Mouse (Mus musculus) intestine, embryonic 14.5 days (tissue): ENCODE measurements around the gene Lipa. TPM values are rescaled to one million over a fixed set of nuclear protein-coding genes. Genes with fewer than 3 reads are reported as not detected.
A peak's percentile ranks its signal among the peaks of the same experiment; 100 is the strongest.

Experiments
- ATAC-seq: fragments of 200-750 bp; cut with Nextera tagmentation; replicated peaks from 2 replicates; pipeline ENCODE4 v1.8.0; 2017; ENCODE audit warnings: low read depth, moderate number of reproducible peaks, moderate TSS enrichment, moderate library complexity; ENCODE audit not compliant: low FRiP score, low TSS enrichment
- DNase-seq: peaks from one replicate; pipeline ENCODE4 v3.0.0-alpha.2; 2018; ENCODE audit warnings: low spot score
- H3K27ac ChIP-seq: fragments of 300-500 bp; sonication (generic); 2 replicates; pipeline ENCODE4 v1.5.1; 2014; ENCODE audit warnings: low read depth, mild to moderate bottlenecking, control low read depth
- H3K27me3 ChIP-seq: fragments of 300-500 bp; sonication (generic); replicated peaks from 2 replicates; pipeline ENCODE4 v1.6.1; 2014; ENCODE audit warnings: low read length, control low read depth; ENCODE audit not compliant: control insufficient read depth, insufficient read depth
- H3K36me3 ChIP-seq: fragments of 300-500 bp; sonication (generic); 2 replicates; pipeline ENCODE4 v1.6.1; 2014; ENCODE audit warnings: low read length, control low read depth; ENCODE audit not compliant: control insufficient read depth, insufficient read depth
- H3K4me1 ChIP-seq: fragments of 300-500 bp; sonication (generic); replicated peaks from 2 replicates; pipeline ENCODE4 v1.6.1; 2014; ENCODE audit warnings: low read length, control low read depth, mixed read lengths; ENCODE audit not compliant: control insufficient read depth, insufficient read depth
- H3K4me2 ChIP-seq: fragments of 300-500 bp; sonication (generic); 2 replicates; pipeline ENCODE4 v1.6.1; 2014; ENCODE audit warnings: low read length
- H3K4me3 ChIP-seq: fragments of 300-500 bp; sonication (generic); 2 replicates; pipeline ENCODE4 v1.5.1; 2014; ENCODE audit warnings: low read depth, low read length, control low read depth, mixed read lengths
- H3K9ac ChIP-seq: fragments of 300-500 bp; sonication (generic); 2 replicates; pipeline ENCODE4 v1.6.1; 2014; ENCODE audit warnings: mild to moderate bottlenecking, low read length
- H3K9me3 ChIP-seq: fragments of 300-500 bp; sonication (generic); 2 replicates; pipeline ENCODE4 v1.6.1; 2016; ENCODE audit warnings: low read length, control low read depth; ENCODE audit not compliant: control insufficient read depth
- WGBS: fragments of 180-500 bp; shearing (Covaris S2); extraction: QIAGEN DNeasy Blood & Tissue Kit; methylation state at CpG from one replicate; pipeline ENCODE4 v1.1.7; 2014; 5-methylcytosine and 5-hydroxymethylcytosine counted together
- polyA plus RNA-seq: library from polyadenylated mRNA; unstranded; fragments of >200 nt; fragmentation: Nextera tagmentation; extraction: Ambion mirVana; gene quantifications from 2 replicates; pipeline ENCODE4 v1.2.1, GENCODE M21; 2014

Gene Lipa
- polyA plus RNA-seq, 1 experiment from 2014 or later: 28.2 TPM

GRCm38 (mm10) chr19:34518786-34519185 lies 8.5 kb downstream of the Lipa start:
- Histone ChIP-seq H3K36me3 (peaks cover 14% of the 10 kb centered on the region), H3K4me2 (no peak overlapping the region), H3K9ac (no peak overlapping the region), H3K4me1 (no peaks in the 10 kb centered on the region), H3K4me3 (no peak overlapping the region), H3K27me3 (no peaks in the 10 kb centered on the region), H3K27ac (no peak overlapping the region), H3K9me3 (no peaks in the 10 kb centered on the region)
- DNase-seq: no peak
- no peak for ATAC-seq
- WGBS: 43% methylated on average over 3 of the region's 3 CpGs

DNA sequence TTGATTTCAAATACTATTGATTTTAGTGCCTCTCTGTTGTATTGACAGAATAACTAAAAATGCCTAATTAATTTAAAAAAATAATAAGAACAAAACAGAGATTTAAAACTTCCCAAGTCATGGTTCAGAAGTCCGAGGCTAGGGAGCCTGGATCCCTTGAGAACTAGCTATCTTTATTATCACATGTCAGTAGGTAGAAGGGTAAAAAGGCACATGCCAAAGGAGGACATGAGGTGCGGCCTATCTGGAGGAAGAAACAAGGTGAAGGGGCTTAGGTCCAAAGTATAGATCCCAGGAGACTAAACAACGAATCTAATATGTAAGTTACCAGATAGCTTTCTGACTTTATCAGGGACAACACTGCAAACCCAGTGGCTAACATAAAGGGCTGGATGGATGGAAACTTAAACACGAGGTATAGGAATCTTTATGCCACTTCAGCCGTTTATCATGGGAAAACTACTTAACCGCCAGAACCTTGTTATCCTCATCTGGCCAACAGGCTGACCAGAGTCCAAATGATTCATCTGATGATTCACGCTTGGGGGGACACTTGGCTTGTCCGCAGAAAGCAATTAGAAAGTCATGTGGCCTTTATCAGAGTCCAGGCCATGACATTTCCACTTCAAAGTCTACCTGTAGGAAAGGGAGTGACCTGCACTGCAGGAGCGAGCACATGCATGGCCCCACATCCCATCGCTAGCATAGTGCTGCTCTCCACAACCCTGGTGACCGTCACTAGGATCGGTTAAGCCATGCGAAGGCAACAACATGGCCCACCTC lies 9.3 kb downstream of the Lipa start:
- H3K27me3 ChIP-seq: no peaks in the 10 kb centered on the region
- no peak overlapping the region for H3K9ac ChIP-seq
- no peak for DNase-seq
- H3K36me3 ChIP-seq: peaks cover 14% of the 10 kb centered on the region
- H3K27ac ChIP-seq: no peak overlapping the region
- WGBS: 90% methylated on average over 13 of the region's 13 CpGs
- no peaks in the 10 kb centered on the region for H3K4me1 ChIP-seq
- H3K4me2 ChIP-seq: no peak overlapping the region
- no peak overlapping the region for H3K4me3 ChIP-seq
- no peak for ATAC-seq
- no peaks in the 10 kb centered on the region for H3K9me3 ChIP-seq

DNA sequence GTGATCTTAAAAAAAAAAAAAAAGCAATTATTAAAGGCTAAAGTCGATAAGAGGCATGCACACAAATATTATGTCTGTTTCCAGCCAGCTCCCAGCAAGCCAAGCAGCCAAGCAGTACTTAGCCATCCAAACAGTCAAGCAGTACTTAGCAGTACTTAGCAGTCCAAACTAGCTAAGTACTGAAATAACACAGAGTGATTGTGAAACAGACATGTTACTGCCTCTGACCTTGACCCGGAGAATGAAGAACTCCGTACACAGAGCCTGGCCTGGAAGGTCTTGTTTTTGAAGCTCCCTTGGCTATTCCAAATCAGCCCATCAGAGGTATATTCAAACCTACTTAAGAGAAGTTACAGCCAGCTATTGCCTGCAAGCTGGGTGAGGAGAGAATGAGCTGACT lies 10.1 kb downstream of the Lipa start:
- Histone ChIP-seq H3K27ac (no peak overlapping the region), H3K4me2 (no peak overlapping the region), H3K36me3 (peaks cover 14% of the 10 kb centered on the region), H3K9ac (no peak overlapping the region), H3K9me3 (no peaks in the 10 kb centered on the region), H3K4me1 (no peaks in the 10 kb centered on the region), H3K27me3 (no peaks in the 10 kb centered on the region), H3K4me3 (no peak overlapping the region)
- WGBS: 80% methylated on average over 3 of the region's 3 CpGs
- DNase-seq (no peak), ATAC-seq (no peak)

- no peak overlapping the region for H3K4me3 ChIP-seq
- ATAC-seq (no peak), DNase-seq (no peak)
- H3K27ac ChIP-seq: no peak overlapping the region
- H3K36me3 ChIP-seq: 0 out of 2 replicates have a peak, but pooled peaks cover 8% of the 10 kb centered on the region
- no peaks in the 10 kb centered on the region for H3K4me1 ChIP-seq
- no peaks in the 10 kb centered on the region for H3K27me3 ChIP-seq
- no peak overlapping the region for H3K4me2 ChIP-seq
- H3K9ac ChIP-seq: no peak overlapping the region
- 90% methylated on average over 2 of the region's 2 CpGs for WGBS
- H3K9me3 ChIP-seq: no peaks in the 10 kb centered on the region
These were observed 10.9 kb downstream of the Lipa start for GRCm38 (mm10) chr19:34516346-34516745.

- 92% methylated on average over 3 of the region's 3 CpGs for WGBS
- Histone ChIP-seq H3K27ac (no peak overlapping the region), H3K9ac (no peak overlapping the region), H3K36me3 (0 out of 2 replicates have a peak, but pooled peaks cover 5% of the 10 kb centered on the region), H3K4me2 (no peak overlapping the region), H3K27me3 (no peaks in the 10 kb centered on the region), H3K4me3 (no peak overlapping the region), H3K9me3 (no peaks in the 10 kb centered on the region), H3K4me1 (no peaks in the 10 kb centered on the region)
- no peak for DNase-seq
- ATAC-seq: no peak
These were observed 11.6 kb downstream of the Lipa start for GRCm38 (mm10) chr19:34515681-34516080.

DNA sequence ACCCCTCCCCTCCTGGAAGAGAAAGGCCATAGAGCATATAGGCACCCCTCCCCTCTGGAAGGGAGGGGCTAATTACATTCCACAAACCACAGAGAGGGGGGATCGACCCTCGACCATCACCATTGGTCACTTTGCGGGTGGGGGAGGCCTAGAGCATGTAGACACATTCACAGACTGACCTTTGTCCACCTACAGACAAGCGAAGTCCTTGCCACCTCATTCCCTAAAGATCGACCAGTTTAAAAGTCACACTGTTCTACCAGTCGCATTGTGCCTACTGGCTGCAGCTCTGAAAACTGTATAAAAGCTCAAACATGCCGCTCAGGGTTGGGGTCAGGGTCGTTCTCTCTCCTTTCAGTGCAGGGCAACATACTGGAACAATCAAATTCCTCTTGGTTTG lies 15.7 kb downstream of the Lipa start:
- H3K4me2 ChIP-seq: no peak overlapping the region
- 53% methylated on average over 8 of the region's 8 CpGs for WGBS
- ATAC-seq: no peak
- no peak overlapping the region for H3K27ac ChIP-seq
- no peaks in the 10 kb centered on the region for H3K9me3 ChIP-seq
- H3K4me3 ChIP-seq: no peak overlapping the region
- H3K27me3 ChIP-seq: no peaks in the 10 kb centered on the region
- no peak for DNase-seq
- H3K9ac ChIP-seq: no peak overlapping the region
- peaks cover 21% of the 10 kb centered on the region; the same call in 1 of the 2 replicates for H3K36me3 ChIP-seq
- H3K4me1 ChIP-seq: no peaks in the 10 kb centered on the region

DNA sequence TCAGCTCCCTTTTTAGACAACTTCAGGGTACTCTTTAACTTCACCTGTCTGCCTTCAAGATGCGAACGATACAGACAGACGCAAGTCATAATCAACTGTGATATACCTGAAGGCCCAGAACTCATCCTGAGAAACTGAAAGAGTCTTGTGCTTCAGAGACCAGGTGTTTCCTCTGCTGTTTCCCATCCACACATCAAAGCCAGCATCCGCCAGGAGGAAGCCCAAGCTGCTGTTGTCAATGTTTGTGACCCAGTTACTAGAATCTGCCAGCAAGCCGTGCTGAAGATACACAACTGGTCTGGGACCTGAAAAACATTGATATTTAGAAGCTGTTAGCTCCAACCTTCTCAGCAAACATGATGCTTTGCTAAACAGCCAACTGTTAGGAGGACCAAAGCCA lies 16.6 kb downstream of the Lipa start:
- 74% methylated on average over 5 of the region's 5 CpGs for WGBS
- Histone ChIP-seq H3K4me1 (no peaks in the 10 kb centered on the region), H3K27me3 (no peaks in the 10 kb centered on the region), H3K9ac (no peak overlapping the region), H3K27ac (no peak overlapping the region), H3K4me2 (no peak overlapping the region), H3K9me3 (no peaks in the 10 kb centered on the region), H3K4me3 (no peak overlapping the region), H3K36me3 (peaks cover 29% of the 10 kb centered on the region; the same call in 1 of the 2 replicates)
- DNase-seq (no peak), ATAC-seq (no peak)

DNA sequence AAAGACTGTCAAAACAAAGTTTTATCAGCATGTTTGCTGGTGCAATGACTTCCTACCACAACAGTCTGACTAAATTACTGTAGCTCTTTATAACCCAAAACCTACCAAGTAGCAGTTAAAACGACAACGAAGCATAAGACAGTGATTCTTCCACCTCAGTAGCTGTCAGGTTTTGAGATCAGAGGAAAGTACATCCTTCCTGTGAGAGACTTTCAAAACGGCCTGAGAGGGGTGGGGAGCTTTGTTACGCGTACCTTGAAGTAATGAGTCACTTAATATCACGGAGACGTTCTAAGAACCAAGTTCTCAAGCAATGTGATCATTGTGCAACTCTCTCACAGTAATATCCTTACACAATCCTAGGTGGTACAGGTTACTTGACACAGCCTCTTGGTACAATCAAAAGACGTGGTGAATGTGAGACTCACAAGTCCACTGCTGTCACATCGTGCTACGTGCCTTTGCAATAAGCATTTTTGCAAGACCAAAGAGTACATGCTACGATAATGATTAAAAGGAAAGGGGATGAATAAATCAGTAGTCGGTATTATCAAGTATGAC lies 22.0 kb downstream of the Lipa start:
- no peak for DNase-seq
- H3K27ac ChIP-seq: no peak overlapping the region
- ATAC-seq: no peak
- no peaks in the 10 kb centered on the region for H3K4me1 ChIP-seq
- H3K4me3 ChIP-seq: no peak overlapping the region
- H3K4me2 ChIP-seq: no peak overlapping the region
- no peaks in the 10 kb centered on the region for H3K27me3 ChIP-seq
- H3K36me3 ChIP-seq: peaks cover 47% of the 10 kb centered on the region
- H3K9me3 ChIP-seq: no peaks in the 10 kb centered on the region
- 85% methylated on average over 12 of the region's 12 CpGs for WGBS
- no peak overlapping the region for H3K9ac ChIP-seq

DNA sequence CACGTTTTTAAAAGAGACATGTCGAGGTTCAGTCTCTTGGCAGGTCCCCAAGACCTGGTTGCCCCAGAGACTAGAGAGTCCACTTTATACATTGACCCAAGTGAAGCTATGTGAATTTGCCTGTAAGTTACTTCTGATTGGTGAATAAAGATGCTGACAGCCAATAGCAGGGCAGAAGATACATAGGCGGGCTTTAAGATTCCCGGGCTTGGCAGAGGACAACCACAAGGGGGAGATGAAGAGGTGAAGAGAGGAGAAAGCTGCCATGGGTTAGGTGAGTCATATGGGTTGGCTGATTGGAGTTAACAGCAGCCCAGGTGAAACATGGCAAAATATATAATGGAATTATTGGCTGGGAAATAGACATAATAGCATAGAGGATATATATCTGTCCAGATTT lies 26.5 kb downstream of the Lipa start:
- DNase-seq (peak; percentile 64), ATAC-seq (peak; percentile 83)
- peaks cover 40% of the 10 kb centered on the region for H3K36me3 ChIP-seq
- H3K27ac ChIP-seq: no peak overlapping the region
- H3K4me3 ChIP-seq: no peak overlapping the region
- no peaks in the 10 kb centered on the region for H3K9me3 ChIP-seq
- H3K4me2 ChIP-seq: no peak overlapping the region
- 41% methylated on average over 4 of the region's 4 CpGs for WGBS
- no peaks in the 10 kb centered on the region for H3K4me1 ChIP-seq
- H3K27me3 ChIP-seq: no peaks in the 10 kb centered on the region
- no peak overlapping the region for H3K9ac ChIP-seq
